Mouse (Mus musculus): ENCODE measurements around the gene Ugt1a1. TPM values are rescaled to one million over a fixed set of nuclear protein-coding genes. Genes with fewer than 3 reads are reported as not detected.

Ugt1a1 gene
- total and polyA plus RNA-seq, 3 experiments = 0.19 TPM; not detected in 2

DNA sequence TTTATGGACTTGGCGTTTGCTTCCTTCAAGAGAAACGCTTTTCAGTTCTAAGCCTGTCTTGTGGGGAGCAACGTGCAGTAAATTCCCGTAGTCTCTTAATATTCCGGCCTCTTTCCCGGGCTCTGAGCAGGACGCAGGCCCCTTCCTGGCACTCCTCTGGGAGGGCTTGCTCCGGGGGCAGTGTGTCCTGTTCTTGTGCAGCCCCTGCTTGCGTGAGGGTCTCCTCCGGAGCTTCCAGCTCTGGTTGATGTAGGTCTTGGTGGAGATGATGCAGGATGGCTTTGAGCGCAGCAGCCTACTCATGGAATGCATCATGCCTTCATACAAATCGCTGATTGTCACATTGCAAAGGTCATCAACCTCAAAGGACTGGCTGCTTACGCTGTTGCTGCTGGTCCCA, 54.4 kb downstream of the Ugt1a1 start:
- peaks cover 71 to 90% of the 10 kb centered on the region in 2 experiments for H3K36me3 ChIP-seq (replicated peaks in 1 of 2; ENCODE audit: control insufficient read depth in 1 of 2, insufficient read depth in 1 of 2, low read length in 1 of 2)
- DNase-seq (ENCODE audit: extremely low read depth) = no peak

DNA sequence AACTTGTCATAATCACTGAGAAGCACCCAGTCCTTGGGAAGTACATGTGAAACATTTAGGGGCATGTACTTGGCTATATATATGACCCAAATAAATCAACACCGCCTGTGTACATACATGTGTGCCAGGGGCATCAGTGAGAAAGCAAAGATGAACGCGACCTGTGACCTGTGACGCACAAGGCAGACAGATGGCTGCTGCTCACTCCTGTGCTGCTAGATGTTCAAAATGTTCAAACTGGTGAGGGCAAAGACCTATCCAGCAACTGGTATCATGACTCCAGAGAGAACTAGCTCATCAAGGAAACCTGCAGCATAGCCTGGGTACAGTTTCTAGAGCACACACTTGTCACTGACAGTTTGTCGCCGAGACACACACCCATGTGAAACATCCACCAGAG, 55.7 kb downstream of the Ugt1a1 start:
- H3K4me3 ChIP-seq (replicated peaks in 1 of 3; ENCODE audit: low read depth in 2 of 3, low read length in 2 of 3, poor library complexity in 1 of 3) = no peak overlapping the region
- H3K27ac ChIP-seq (ENCODE audit: insufficient read depth, low read depth) = no peak overlapping the region
- peaks cover 16% of the 10 kb centered on the region for H3K9me3 ChIP-seq (replicated peaks; ENCODE audit: low read length)
- DNase-seq (ENCODE audit: extremely low read depth) = no peak
- peaks cover 84 to 91% of the 10 kb centered on the region in 2 experiments for H3K36me3 ChIP-seq (replicated peaks in 1 of 2; ENCODE audit: control insufficient read depth in 1 of 2, insufficient read depth in 1 of 2, low read length in 1 of 2)
- H3K9ac ChIP-seq (ENCODE audit: insufficient read depth, low read depth) = no peak overlapping the region
- no peaks in the 10 kb centered on the region for H3K79me2 ChIP-seq (replicated peaks; ENCODE audit: control insufficient read depth, extremely low read depth, insufficient read depth, poor library complexity, severe bottlenecking)
- H3K4me1 ChIP-seq (ENCODE audit: control insufficient read depth in 1 of 2, insufficient read depth in 2 of 2) = no peaks in the 10 kb centered on the region
- no peak for TF ChIP-seq NRF1 (IDR thresholded peaks at IDR 0.05; ENCODE audit: low read depth, low read length)
- 0 out of 2 replicates have a peak, but pooled peaks have one; percentile 32 for TF ChIP-seq SIN3A (IDR thresholded peaks at IDR 0.05; ENCODE audit: low read length)
- H3K4me2 ChIP-seq (ENCODE audit: insufficient read depth, low read depth, poor library complexity, severe bottlenecking) = no peak overlapping the region
- in situ Hi-C loops (cut with MboI; ENCODE audit: low pct_ligation_motif_present, low pct_unique_long_range_greater_than_20kb, low sequenced_read_pairs) (no loop called here), dilution Hi-C loops (cut with MboI; ENCODE audit: extremely low pct_ligation_motif_present, extremely low pct_unique_long_range_greater_than_20kb, low sequenced_read_pairs) (no loop called here)
- H3K27me3 ChIP-seq (replicated peaks) = no peaks in the 10 kb centered on the region

More for the DNA sequence above, 54.4 kb downstream of the Ugt1a1 start:
- no peak overlapping the region for H3K27ac ChIP-seq (ENCODE audit: insufficient read depth, low read depth)
- H3K4me1 ChIP-seq (ENCODE audit: control insufficient read depth in 1 of 2, insufficient read depth in 2 of 2) = peaks cover 0 to 8% of the 10 kb centered on the region in 2 experiments; a peak in 2 of 4 replicates
- peaks cover 12% of the 10 kb centered on the region for H3K9me3 ChIP-seq (replicated peaks; ENCODE audit: low read length)
- no peak overlapping the region for H3K9ac ChIP-seq (ENCODE audit: insufficient read depth, low read depth)
- no peaks in the 10 kb centered on the region for H3K79me2 ChIP-seq (replicated peaks; ENCODE audit: control insufficient read depth, extremely low read depth, insufficient read depth, poor library complexity, severe bottlenecking)
- in situ Hi-C loops (cut with MboI; ENCODE audit: low pct_ligation_motif_present, low pct_unique_long_range_greater_than_20kb, low sequenced_read_pairs) (no loop called here), dilution Hi-C loops (cut with MboI; ENCODE audit: extremely low pct_ligation_motif_present, extremely low pct_unique_long_range_greater_than_20kb, low sequenced_read_pairs) (no loop called here)
- no peak for TF ChIP-seq MEF2A (IDR thresholded peaks at IDR 0.05; ENCODE audit: borderline replicate concordance, low read depth, low read length)
- H3K4me2 ChIP-seq (ENCODE audit: insufficient read depth, low read depth, poor library complexity, severe bottlenecking) = no peak overlapping the region
- H3K4me3 ChIP-seq (replicated peaks in 1 of 3; ENCODE audit: low read depth in 2 of 3, low read length in 2 of 3, poor library complexity in 1 of 3) = no peak overlapping the region
- no peaks in the 10 kb centered on the region for H3K27me3 ChIP-seq (replicated peaks)

DNA sequence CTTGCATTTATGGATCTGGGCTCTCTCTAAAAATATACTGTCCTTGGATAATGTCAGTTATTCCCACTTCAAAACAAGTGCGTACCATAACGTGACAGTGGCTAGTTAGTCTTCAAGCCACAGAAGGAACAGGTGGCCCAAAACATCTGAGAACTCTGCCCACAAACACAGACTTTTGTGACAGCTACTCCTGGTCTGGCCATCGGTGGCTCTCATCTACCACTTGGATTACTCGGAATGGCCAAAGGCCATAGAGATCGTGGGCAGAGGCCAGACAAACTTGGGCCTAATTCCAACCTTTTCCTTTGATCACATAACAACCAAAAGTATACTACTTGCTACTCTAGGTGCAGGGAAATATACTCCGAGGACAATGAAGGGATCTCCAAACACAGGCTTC, 56.3 kb downstream of the Ugt1a1 start:
- peaks cover 18% of the 10 kb centered on the region for H3K9me3 ChIP-seq (replicated peaks; ENCODE audit: low read length)
- no peaks in the 10 kb centered on the region for H3K79me2 ChIP-seq (replicated peaks; ENCODE audit: control insufficient read depth, extremely low read depth, insufficient read depth, poor library complexity, severe bottlenecking)
- in situ Hi-C loops (cut with MboI; ENCODE audit: low pct_ligation_motif_present, low pct_unique_long_range_greater_than_20kb, low sequenced_read_pairs) (no loop called here), dilution Hi-C loops (cut with MboI; ENCODE audit: extremely low pct_ligation_motif_present, extremely low pct_unique_long_range_greater_than_20kb, low sequenced_read_pairs) (no loop called here)
- no peak overlapping the region for H3K4me2 ChIP-seq (ENCODE audit: insufficient read depth, low read depth, poor library complexity, severe bottlenecking)
- no peak for DNase-seq (ENCODE audit: extremely low read depth)
- peaks cover 86 to 90% of the 10 kb centered on the region in 2 experiments for H3K36me3 ChIP-seq (replicated peaks in 1 of 2; ENCODE audit: control insufficient read depth in 1 of 2, insufficient read depth in 1 of 2, low read length in 1 of 2)
- H3K27me3 ChIP-seq (replicated peaks) = no peaks in the 10 kb centered on the region
- no peak for TF ChIP-seq RCOR1 (conservative IDR thresholded peaks at IDR 0.05; ENCODE audit: low read depth, low read length)
- peak; percentile 18; the same call in 1 of the 2 replicates for TF ChIP-seq POLR2A (IDR thresholded peaks at IDR 0.05; ENCODE audit: low read depth, low read length)
- H3K9ac ChIP-seq (ENCODE audit: insufficient read depth, low read depth) = no peak overlapping the region
- no peak overlapping the region for H3K27ac ChIP-seq (ENCODE audit: insufficient read depth, low read depth)
- H3K4me1 ChIP-seq (ENCODE audit: control insufficient read depth in 1 of 2, insufficient read depth in 2 of 2) = no peaks in the 10 kb centered on the region
- no peak overlapping the region for H3K4me3 ChIP-seq (replicated peaks in 1 of 3; ENCODE audit: low read depth in 2 of 3, low read length in 2 of 3, poor library complexity in 1 of 3)

Other genes starting within 250 kb of the Ugt1a1 start
- 12.7 and 14.4 TPM in 2 replicates for gene Usp40, start 203.4 kb upstream of the Ugt1a1 start, total RNA-seq (2012; rRNA removed)
- 15.4 and 16.9 TPM in 2 replicates for gene Usp40, start 203.4 kb upstream of the Ugt1a1 start, total RNA-seq (2014; rRNA removed)
- gene Usp40, start 203.4 kb upstream of the Ugt1a1 start, polyA plus RNA-seq (2012; ENCODE audit: insufficient read length, low read depth) = 14.0 and 14.8 TPM in 2 replicates
- gene Ugt1a10, start 156.6 kb upstream of the Ugt1a1 start, total RNA-seq (2012; rRNA removed) = not detected in 2 replicates
- not detected in 2 replicates for gene Ugt1a10, start 156.6 kb upstream of the Ugt1a1 start, total RNA-seq (2014; rRNA removed)
- not detected in 2 replicates for gene Ugt1a10, start 156.6 kb upstream of the Ugt1a1 start, polyA plus RNA-seq (2012; ENCODE audit: insufficient read length, low read depth)
- gene Ugt1a9, start 141.2 kb upstream of the Ugt1a1 start, total RNA-seq (2012; rRNA removed) = not detected in 2 replicates
- gene Ugt1a9, start 141.2 kb upstream of the Ugt1a1 start, total RNA-seq (2014; rRNA removed) = not detected in 2 replicates
- not detected in 2 replicates for gene Ugt1a9, start 141.2 kb upstream of the Ugt1a1 start, polyA plus RNA-seq (2012; ENCODE audit: insufficient read length, low read depth)
- not detected in 2 replicates for gene Ugt1a8, start 124.1 kb upstream of the Ugt1a1 start, total RNA-seq (2012; rRNA removed)
- gene Ugt1a8, start 124.1 kb upstream of the Ugt1a1 start, total RNA-seq (2014; rRNA removed) = not detected in 2 replicates
- not detected in 2 replicates for gene Ugt1a8, start 124.1 kb upstream of the Ugt1a1 start, polyA plus RNA-seq (2012; ENCODE audit: insufficient read length, low read depth)
- 1.3 and 2.2 TPM in 2 replicates for gene Ugt1a7c, start 116.9 kb upstream of the Ugt1a1 start, total RNA-seq (2012; rRNA removed)
- gene Ugt1a7c, start 116.9 kb upstream of the Ugt1a1 start, total RNA-seq (2014; rRNA removed) = 11.1 and 11.4 TPM in 2 replicates
- gene Ugt1a7c, start 116.9 kb upstream of the Ugt1a1 start, polyA plus RNA-seq (2012; ENCODE audit: insufficient read length, low read depth) = 15.3 and 18.3 TPM in 2 replicates
- 0.08 TPM in 1 of 2 replicates, not detected in the other for gene Ugt1a6b, start 108.7 kb upstream of the Ugt1a1 start, total RNA-seq (2012; rRNA removed)
- gene Ugt1a6b, start 108.7 kb upstream of the Ugt1a1 start, total RNA-seq (2014; rRNA removed) = 0.13 TPM in 1 of 2 replicates, not detected in the other
- 0.26 TPM in 1 of 2 replicates, not detected in the other for gene Ugt1a6b, start 108.7 kb upstream of the Ugt1a1 start, polyA plus RNA-seq (2012; ENCODE audit: insufficient read length, low read depth)
- 0.21 and 0.30 TPM in 2 replicates for gene Ugt1a6a, start 77.2 kb upstream of the Ugt1a1 start, total RNA-seq (2012; rRNA removed)
- gene Ugt1a6a, start 77.2 kb upstream of the Ugt1a1 start, total RNA-seq (2014; rRNA removed) = 0.19 and 0.38 TPM in 2 replicates
- 0.43 and 0.46 TPM in 2 replicates for gene Ugt1a6a, start 77.2 kb upstream of the Ugt1a1 start, polyA plus RNA-seq (2012; ENCODE audit: insufficient read length, low read depth)
- not detected in 2 replicates for gene Ugt1a5, start 45.9 kb upstream of the Ugt1a1 start, total RNA-seq (2012; rRNA removed)
- gene Ugt1a5, start 45.9 kb upstream of the Ugt1a1 start, total RNA-seq (2014; rRNA removed) = not detected in 2 replicates
- not detected in 2 replicates for gene Ugt1a5, start 45.9 kb upstream of the Ugt1a1 start, polyA plus RNA-seq (2012; ENCODE audit: insufficient read length, low read depth)
- gene Ugt1a2, start 11.4 kb upstream of the Ugt1a1 start, total RNA-seq (2012; rRNA removed) = not detected in 2 replicates
- not detected in 2 replicates for gene Ugt1a2, start 11.4 kb upstream of the Ugt1a1 start, total RNA-seq (2014; rRNA removed)
- not detected in 2 replicates for gene Ugt1a2, start 11.4 kb upstream of the Ugt1a1 start, polyA plus RNA-seq (2012; ENCODE audit: insufficient read length, low read depth)
- not detected in 2 replicates for gene Dnajb3, start 6.2 kb upstream of the Ugt1a1 start, total RNA-seq (2012; rRNA removed)
- gene Dnajb3, start 6.2 kb upstream of the Ugt1a1 start, total RNA-seq (2014; rRNA removed) = not detected in 2 replicates
- gene Dnajb3, start 6.2 kb upstream of the Ugt1a1 start, polyA plus RNA-seq (2012; ENCODE audit: insufficient read length, low read depth) = not detected in 2 replicates
- gene Mroh2a, start 15.0 kb downstream of the Ugt1a1 start, total RNA-seq (2012; rRNA removed) = 0.13 and 0.17 TPM in 2 replicates
- gene Mroh2a, start 15.0 kb downstream of the Ugt1a1 start, total RNA-seq (2014; rRNA removed) = not detected in 2 replicates
- gene Mroh2a, start 15.0 kb downstream of the Ugt1a1 start, polyA plus RNA-seq (2012; ENCODE audit: insufficient read length, low read depth) = 0.78 and 1.0 TPM in 2 replicates
- 65.2 and 69.8 TPM in 2 replicates for gene Hjurp, start 65.7 kb downstream of the Ugt1a1 start, total RNA-seq (2012; rRNA removed)
- 74.1 and 80.8 TPM in 2 replicates for gene Hjurp, start 65.7 kb downstream of the Ugt1a1 start, total RNA-seq (2014; rRNA removed)
- 64.8 and 67.6 TPM in 2 replicates for gene Hjurp, start 65.7 kb downstream of the Ugt1a1 start, polyA plus RNA-seq (2012; ENCODE audit: insufficient read length, low read depth)
- gene Trpm8, start 65.7 kb downstream of the Ugt1a1 start, total RNA-seq (2012; rRNA removed) = not detected in 2 replicates
- gene Trpm8, start 65.7 kb downstream of the Ugt1a1 start, total RNA-seq (2014; rRNA removed) = not detected in 2 replicates
- gene Trpm8, start 65.7 kb downstream of the Ugt1a1 start, polyA plus RNA-seq (2012; ENCODE audit: insufficient read length, low read depth) = not detected in 2 replicates
- not detected in 2 replicates for gene Spp2, start 195.0 kb downstream of the Ugt1a1 start, total RNA-seq (2012; rRNA removed)
- gene Spp2, start 195.0 kb downstream of the Ugt1a1 start, total RNA-seq (2014; rRNA removed) = not detected in 2 replicates
- not detected in 2 replicates for gene Spp2, start 195.0 kb downstream of the Ugt1a1 start, polyA plus RNA-seq (2012; ENCODE audit: insufficient read length, low read depth)

Measured in CH12.LX (cell line).